Mouse (Mus musculus) stomach, postnatal 0 days (tissue): ENCODE results near the gene Ergic1.

Experiments
- CTCF ChIP-seq: IDR thresholded peaks from 2 replicates; pipeline ENCODE4 v1.5.1; 2016; ENCODE audit warnings: antibody characterized with exemption, low read depth, mild to moderate bottlenecking, moderate library complexity
- EP300 ChIP-seq: optimal IDR thresholded peaks from 2 replicates; pipeline ENCODE3; 2016; ENCODE audit warnings: antibody characterized with exemption

- no peak for TF ChIP-seq EP300
- TF ChIP-seq CTCF: no peak
Measured at GRCm38 (mm10) chr17:26645411-26645854, 84.1 kb downstream of the Ergic1 start.
